Mouse (Mus musculus) kidney, postnatal 0 days (tissue): Measurements from ENCODE around the gene Gm12830. TPM values are rescaled to one million over a fixed set of nuclear protein-coding genes. Genes with fewer than 3 reads are reported as not detected.

ENCODE experiments used
- ATAC-seq: fragments of 200-750 bp; cut with Nextera tagmentation; replicated peaks from 2 replicates; pipeline ENCODE4 v1.8.0; 2017; ENCODE audit warnings: low read depth, moderate number of reproducible peaks, moderate TSS enrichment, moderate library complexity; ENCODE audit not compliant: low FRiP score
- DNase-seq: peaks from one replicate; pipeline ENCODE4 v3.0.0-alpha.2; 2016; ENCODE audit warnings: low spot score
- H3K27ac ChIP-seq: fragments of 300-500 bp; sonication (generic); 2 replicates; pipeline ENCODE4 v1.5.1; 2014; ENCODE audit warnings: mild to moderate bottlenecking
- H3K27me3 ChIP-seq: fragments of 300-500 bp; sonication (generic); 2 replicates; pipeline ENCODE4 v1.6.1; 2014; ENCODE audit warnings: low read length, mixed read lengths; ENCODE audit not compliant: insufficient read depth
- H3K36me3 ChIP-seq: fragments of 300-500 bp; sonication (generic); 2 replicates; pipeline ENCODE4 v1.6.1; 2014; ENCODE audit warnings: low read length, mixed read lengths; ENCODE audit not compliant: insufficient read depth
- H3K4me1 ChIP-seq: fragments of 300-500 bp; sonication (generic); replicated peaks from 2 replicates; pipeline ENCODE4 v1.6.1; 2014; ENCODE audit warnings: antibody characterized with exemption, low read length, mixed read lengths; ENCODE audit not compliant: insufficient read depth
- H3K4me2 ChIP-seq: fragments of 300-500 bp; sonication (generic); 2 replicates; pipeline ENCODE4 v1.6.1; 2014; ENCODE audit warnings: mild to moderate bottlenecking, low read length, moderate library complexity, mixed read lengths
- H3K4me3 ChIP-seq: fragments of 300-500 bp; sonication (generic); replicated peaks from 2 replicates; pipeline ENCODE4 v1.5.1; 2014; ENCODE audit warnings: low read depth, low read length
- H3K9ac ChIP-seq: fragments of 300-500 bp; sonication (generic); 2 replicates; pipeline ENCODE4 v1.6.1; 2014; ENCODE audit warnings: low read depth, low read length
- H3K9me3 ChIP-seq: fragments of 300-500 bp; sonication (generic); replicated peaks from 2 replicates; pipeline ENCODE4 v1.6.1; 2016; ENCODE audit warnings: low read length, inconsistent platforms, mixed read lengths
- CTCF ChIP-seq: IDR thresholded peaks from 2 replicates; pipeline ENCODE4 v1.5.1; 2016; ENCODE audit warnings: antibody characterized with exemption, low read depth, mild to moderate bottlenecking, moderate library complexity
- WGBS: fragments of 180-500 bp; shearing (Covaris S2); extraction: QIAGEN DNeasy Blood & Tissue Kit; methylation state at CpG from one replicate; pipeline ENCODE4 v1.1.7; 2014; 5-methylcytosine and 5-hydroxymethylcytosine counted together
- polyA plus RNA-seq: library from polyadenylated mRNA; unstranded; fragments of >200 nt; fragmentation: Nextera tagmentation; extraction: Ambion mirVana; gene quantifications from 2 replicates; pipeline ENCODE4 v1.2.1, GENCODE M21; 2015

Gm12830 gene
- polyA plus RNA-seq, 1 experiment from 2014 or later = 0.07 TPM

GRCm38 (mm10) chr4:114782851-114783250 lies 38.7 kb upstream of the Gm12830 start:
- no peak overlapping the region for H3K4me2 ChIP-seq
- no peak overlapping the region for H3K27ac ChIP-seq
- DNase-seq (no peak), ATAC-seq (no peak)
- no peak overlapping the region for H3K4me3 ChIP-seq
- TF ChIP-seq CTCF = no peak
- no peaks in the 10 kb centered on the region for H3K36me3 ChIP-seq
- no peak overlapping the region for H3K9ac ChIP-seq
- H3K9me3 ChIP-seq = no peaks in the 10 kb centered on the region
- no peaks in the 10 kb centered on the region for H3K27me3 ChIP-seq
- WGBS = 67% methylated on average over 7 of the region's 7 CpGs
- H3K4me1 ChIP-seq = peaks cover 23% of the 10 kb centered on the region

- H3K9me3 ChIP-seq = no peaks in the 10 kb centered on the region
- no peak overlapping the region for H3K27ac ChIP-seq
- no peaks in the 10 kb centered on the region for H3K27me3 ChIP-seq
- TF ChIP-seq CTCF = peak; percentile 53
- H3K4me3 ChIP-seq = no peak overlapping the region
- H3K36me3 ChIP-seq = no peaks in the 10 kb centered on the region
- peaks cover 20% of the 10 kb centered on the region for H3K4me1 ChIP-seq
- no peak overlapping the region for H3K4me2 ChIP-seq
- 93% methylated on average over 2 of the region's 2 CpGs for WGBS
- DNase-seq (no peak), ATAC-seq (no peak)
- H3K9ac ChIP-seq = no peak overlapping the region
Measured at GRCm38 (mm10) chr4:114784735-114785134, 36.8 kb upstream of the Gm12830 start.

- no peak for DNase-seq
- Histone ChIP-seq H3K27ac (no peak overlapping the region), H3K4me3 (no peak overlapping the region), H3K9ac (no peak overlapping the region), H3K4me1 (0 out of 2 replicates have a peak, but pooled peaks cover 1% of the 10 kb centered on the region), H3K4me2 (no peak overlapping the region), H3K36me3 (no peaks in the 10 kb centered on the region), H3K27me3 (no peaks in the 10 kb centered on the region), H3K9me3 (no peaks in the 10 kb centered on the region)
- no peak for ATAC-seq
- TF ChIP-seq CTCF = no peak
- WGBS = 67% methylated on average over 4 of the region's 4 CpGs
Measured at GRCm38 (mm10) chr4:114788856-114789255, 32.7 kb upstream of the Gm12830 start.

GRCm38 (mm10) chr4:114791650-114792049 lies 29.9 kb upstream of the Gm12830 start:
- Histone ChIP-seq H3K27me3 (no peaks in the 10 kb centered on the region), H3K36me3 (no peaks in the 10 kb centered on the region), H3K27ac (no peak overlapping the region), H3K4me2 (no peak overlapping the region), H3K9ac (no peak overlapping the region), H3K4me3 (no peak overlapping the region), H3K4me1 (no peaks in the 10 kb centered on the region), H3K9me3 (no peaks in the 10 kb centered on the region)
- peak; percentile 57 for ATAC-seq
- WGBS = 37% methylated on average over 9 of the region's 9 CpGs
- no peak for TF ChIP-seq CTCF
- no peak for DNase-seq

GRCm38 (mm10) chr4:114793836-114794235 lies 27.7 kb upstream of the Gm12830 start:
- Histone ChIP-seq H3K36me3 (no peaks in the 10 kb centered on the region), H3K4me3 (no peak overlapping the region), H3K9ac (no peak overlapping the region), H3K27ac (no peak overlapping the region), H3K9me3 (no peaks in the 10 kb centered on the region), H3K4me2 (no peak overlapping the region), H3K27me3 (no peaks in the 10 kb centered on the region), H3K4me1 (peaks cover 6% of the 10 kb centered on the region; the same call in 1 of the 2 replicates)
- TF ChIP-seq CTCF = peak; percentile 47
- 87% methylated on average over 2 of the region's 2 CpGs for WGBS
- ATAC-seq (no peak), DNase-seq (no peak)

- DNase-seq = no peak
- whole genome bisulfite sequencing = 45% methylated on average over 5 of the region's 5 CpGs
- Histone ChIP-seq H3K4me2 (no peak overlapping the region), H3K9me3 (no peaks in the 10 kb centered on the region), H3K27me3 (no peaks in the 10 kb centered on the region), H3K4me1 (peaks cover 6% of the 10 kb centered on the region; the same call in 1 of the 2 replicates), H3K36me3 (no peaks in the 10 kb centered on the region), H3K9ac (no peak overlapping the region), H3K27ac (no peak overlapping the region), H3K4me3 (no peak overlapping the region)
- ATAC-seq = peak; percentile 34; the same call in 1 of the 2 replicates
- no peak for TF ChIP-seq CTCF
Measured at GRCm38 (mm10) chr4:114797254-114797914, 24.1 kb upstream of the Gm12830 start.
